Mouse (Mus musculus) MEL (cell line): ENCODE measurements around the gene Trmt1. TPM values are rescaled to one million over a fixed set of nuclear protein-coding genes. Genes with fewer than 3 reads are reported as not detected.
A peak's percentile ranks its signal among the peaks of the same experiment; 100 is the strongest.

Source experiments
- DNase-seq: peaks from one replicate; pipeline ENCODE4 v3.0.0; 2011; ENCODE audit warnings: low read depth, low spot score
- H3K27ac ChIP-seq: 2 replicates; pipeline ENCODE4 v1.5.1; 2012; ENCODE audit warnings: low read depth, mild to moderate bottlenecking, control low read depth, low read length, moderate library complexity; ENCODE audit not compliant: control insufficient read depth
- H3K27me3 ChIP-seq, 2 experiments: fragments of 150-350 bp in 1 of 2; sonication (generic) in 1 of 2; 2 replicates each; pipeline ENCODE4 v1.6.1; 2012; ENCODE audit warnings: low read length in 2 of 2, mild to moderate bottlenecking in 2 of 2, improper control_type of control experiment in 1 of 2, moderate library complexity in 1 of 2; ENCODE audit not compliant: insufficient read depth in 2 of 2, control insufficient read depth in 1 of 2
- H3K36me3 ChIP-seq, 2 experiments: 2 replicates each; pipeline ENCODE4 v1.6.1; 2012 to 2014; ENCODE audit warnings: low read length in 2 of 2, improper control_type of control experiment in 1 of 2, inconsistent platforms in 1 of 2, mild to moderate bottlenecking in 1 of 2; ENCODE audit not compliant: insufficient read depth in 2 of 2, control insufficient read depth in 1 of 2
- H3K4me1 ChIP-seq, 2 experiments: fragments of 150-350 bp in 1 of 2; sonication (generic) in 1 of 2; 2 replicates each; pipeline ENCODE4 v1.6.1; 2012; ENCODE audit warnings: low read length in 2 of 2, improper control_type of control experiment in 1 of 2, mild to moderate bottlenecking in 1 of 2; ENCODE audit not compliant: insufficient read depth in 2 of 2, control insufficient read depth in 1 of 2
- H3K4me3 ChIP-seq, 2 experiments: fragments of 150-350 bp in 1 of 2; sonication (generic) in 1 of 2; 2 replicates each; pipeline ENCODE4 v1.5.1; 2012; ENCODE audit warnings: low read depth in 2 of 2, low read length in 2 of 2, mild to moderate bottlenecking in 2 of 2, moderate library complexity in 2 of 2, control low read depth in 1 of 2, improper control_type of control experiment in 1 of 2; ENCODE audit not compliant: control insufficient read depth in 1 of 2, insufficient read depth in 1 of 2
- H3K79me2 ChIP-seq: 2 replicates; pipeline ENCODE4 v1.6.1; 2012; ENCODE audit warnings: mild to moderate bottlenecking, low read length, moderate library complexity; ENCODE audit not compliant: control insufficient read depth, poor library complexity, insufficient read depth
- H3K9ac ChIP-seq: 2 replicates; pipeline ENCODE4 v1.6.1; 2012; ENCODE audit warnings: low read depth, mild to moderate bottlenecking, control low read depth, low read length, moderate library complexity; ENCODE audit not compliant: control insufficient read depth, poor library complexity, severe bottlenecking
- H3K9me3 ChIP-seq: fragments of 150-350 bp; sonication (generic); replicated peaks from 2 replicates; pipeline ENCODE4 v1.6.1; 2012; ENCODE audit warnings: mild to moderate bottlenecking, low read length, improper control_type of control experiment, moderate library complexity; ENCODE audit not compliant: insufficient read depth
- BHLHE40 ChIP-seq: IDR thresholded peaks from 2 replicates; pipeline ENCODE4 v1.6.1; 2012; ENCODE audit warnings: low read depth, mild to moderate bottlenecking, inconsistent platforms, low read length, improper control_type of control experiment, borderline replicate concordance
- CHD1 ChIP-seq: IDR thresholded peaks from 2 replicates; pipeline ENCODE4 v1.6.1; 2012; ENCODE audit warnings: low read depth, mild to moderate bottlenecking, inconsistent platforms, low read length, improper control_type of control experiment
- CTCF ChIP-seq, 3 experiments: IDR thresholded peaks in 2 of 3; conservative IDR thresholded peaks in 1 of 3; 2 replicates each; pipeline ENCODE4 v1.5.1; 2011 to 2012; ENCODE audit warnings: low read length in 3 of 3, low read depth in 2 of 3, mild to moderate bottlenecking in 2 of 3, improper control_type of control experiment in 1 of 3, inconsistent platforms in 1 of 3, mixed read lengths in 1 of 3, moderate library complexity in 1 of 3; ENCODE audit not compliant: control insufficient read depth in 1 of 3, insufficient read depth in 1 of 3, poor library complexity in 1 of 3, severe bottlenecking in 1 of 3
- EP300 ChIP-seq, 2 experiments: IDR thresholded peaks; 2 replicates each; pipeline ENCODE4 v1.6.1; 2011; ENCODE audit warnings: improper control_type of control experiment in 2 of 2, low read length in 2 of 2, low read depth in 1 of 2, mild to moderate bottlenecking in 1 of 2
- ETS1 ChIP-seq: IDR thresholded peaks from 2 replicates; pipeline ENCODE4 v1.6.1; 2012; ENCODE audit warnings: low read depth, mild to moderate bottlenecking, inconsistent platforms, low read length, improper control_type of control experiment, moderate library complexity
- GABPA ChIP-seq: IDR thresholded peaks from 2 replicates; pipeline ENCODE4 v1.6.1; 2012; ENCODE audit warnings: low read depth, mild to moderate bottlenecking, inconsistent platforms, low read length, improper control_type of control experiment, moderate library complexity
- GATA1 ChIP-seq: IDR thresholded peaks from 2 replicates; pipeline ENCODE4 v1.6.1; 2011; ENCODE audit warnings: low read depth, low read length, improper control_type of control experiment
- HCFC1 ChIP-seq: IDR thresholded peaks from 2 replicates; pipeline ENCODE4 v1.6.1; 2012; ENCODE audit warnings: low read depth, mild to moderate bottlenecking, inconsistent platforms, low read length, improper control_type of control experiment, moderate library complexity
- JUND ChIP-seq: IDR thresholded peaks from 2 replicates; pipeline ENCODE4 v1.6.1; 2011; ENCODE audit warnings: low read depth, mild to moderate bottlenecking, improper control_type of control experiment, low read length
- KAT2A ChIP-seq: conservative IDR thresholded peaks from 2 replicates; pipeline ENCODE4 v1.6.1; 2012; ENCODE audit warnings: low read depth, low read length, improper control_type of control experiment, inconsistent platforms
- MAFK ChIP-seq: IDR thresholded peaks from 2 replicates; pipeline ENCODE4 v1.6.1; 2011; ENCODE audit warnings: low read depth, mild to moderate bottlenecking, low read length, improper control_type of control experiment, borderline replicate concordance
- MAX ChIP-seq: IDR thresholded peaks from 2 replicates; pipeline ENCODE4 v1.6.1; 2011; ENCODE audit warnings: low read length, improper control_type of control experiment
- MAZ ChIP-seq: IDR thresholded peaks from 2 replicates; pipeline ENCODE4 v1.6.1; 2012; ENCODE audit warnings: low read depth, mild to moderate bottlenecking, inconsistent platforms, low read length, improper control_type of control experiment
- MEF2A ChIP-seq: IDR thresholded peaks from 2 replicates; pipeline ENCODE4 v1.6.1; 2014; ENCODE audit warnings: low read depth, mild to moderate bottlenecking, inconsistent platforms, low read length, improper control_type of control experiment; ENCODE audit not compliant: poor library complexity, insufficient replicate concordance, severe bottlenecking; ENCODE audit errors: extremely low read depth
- MXI1 ChIP-seq: IDR thresholded peaks from 2 replicates; pipeline ENCODE4 v1.6.1; 2011; ENCODE audit warnings: mild to moderate bottlenecking, low read depth, low read length, improper control_type of control experiment
- MYB ChIP-seq: IDR thresholded peaks from 2 replicates; pipeline ENCODE4 v1.6.1; 2011; ENCODE audit warnings: mild to moderate bottlenecking, low read depth, low read length, improper control_type of control experiment
- MYC ChIP-seq: IDR thresholded peaks from 2 replicates; pipeline ENCODE4 v1.6.1; 2011; ENCODE audit warnings: low read depth, mild to moderate bottlenecking, low read length, improper control_type of control experiment, moderate library complexity
- NRF1 ChIP-seq: IDR thresholded peaks from 2 replicates; pipeline ENCODE4 v1.6.1; 2014; ENCODE audit warnings: low read depth, mild to moderate bottlenecking, inconsistent platforms, low read length, improper control_type of control experiment, moderate library complexity; ENCODE audit not compliant: poor library complexity, insufficient read depth, severe bottlenecking
- POLR2A ChIP-seq, 2 experiments: IDR thresholded peaks; 2 replicates each; pipeline ENCODE4 v1.6.1; 2011 to 2012; ENCODE audit warnings: low read length in 2 of 2, mild to moderate bottlenecking in 2 of 2, control low read depth in 1 of 2, improper control_type of control experiment in 1 of 2, low read depth in 1 of 2, moderate library complexity in 1 of 2; ENCODE audit not compliant: control insufficient read depth in 1 of 2, insufficient read depth in 1 of 2, poor library complexity in 1 of 2
- POLR2AphosphoS2 ChIP-seq: IDR thresholded peaks from 2 replicates; pipeline ENCODE4 v1.6.1; 2011; ENCODE audit warnings: low read length, improper control_type of control experiment
- POLR2AphosphoS5 ChIP-seq: IDR thresholded peaks from 2 replicates; pipeline ENCODE4 v1.6.1; 2012; ENCODE audit warnings: low read depth, borderline replicate concordance, mild to moderate bottlenecking, inconsistent platforms, low read length, moderate library complexity, mixed read lengths
- RAD21 ChIP-seq: IDR thresholded peaks from 2 replicates; pipeline ENCODE4 v1.6.1; 2011; ENCODE audit warnings: mild to moderate bottlenecking, low read depth, low read length, improper control_type of control experiment
- SIN3A ChIP-seq: IDR thresholded peaks from 2 replicates; pipeline ENCODE4 v1.6.1; 2012; ENCODE audit warnings: low read length, improper control_type of control experiment, inconsistent platforms
- TAL1 ChIP-seq: IDR thresholded peaks from 2 replicates; pipeline ENCODE4 v1.6.1; 2012; ENCODE audit warnings: mild to moderate bottlenecking, inconsistent platforms, low read length, moderate library complexity, mixed read lengths
- TBP ChIP-seq: IDR thresholded peaks from 2 replicates; pipeline ENCODE4 v1.8.0; 2011; ENCODE audit warnings: low read depth, low read length, improper control_type of control experiment
- UBTF ChIP-seq: IDR thresholded peaks from 2 replicates; pipeline ENCODE4 v1.6.1; 2012; ENCODE audit warnings: low read depth, mild to moderate bottlenecking, inconsistent platforms, low read length, improper control_type of control experiment, moderate library complexity, borderline replicate concordance; ENCODE audit not compliant: insufficient read depth
- USF1 ChIP-seq: IDR thresholded peaks from 2 replicates; pipeline ENCODE4 v1.6.1; 2014; ENCODE audit warnings: low read depth, mild to moderate bottlenecking, inconsistent platforms, low read length, improper control_type of control experiment, moderate library complexity
- USF2 ChIP-seq, 2 experiments: IDR thresholded peaks; 2 replicates each; pipeline ENCODE4 v1.6.1; 2011 to 2012; ENCODE audit warnings: improper control_type of control experiment in 2 of 2, low read length in 2 of 2, borderline replicate concordance in 1 of 2, inconsistent platforms in 1 of 2, low read depth in 1 of 2, mild to moderate bottlenecking in 1 of 2; ENCODE audit not compliant: insufficient read depth in 1 of 2
- ZC3H11A ChIP-seq: IDR thresholded peaks from 2 replicates; pipeline ENCODE4 v1.6.1; 2012; ENCODE audit warnings: low read depth, mild to moderate bottlenecking, inconsistent platforms, low read length, improper control_type of control experiment
- ZKSCAN1 ChIP-seq: IDR thresholded peaks from 2 replicates; pipeline ENCODE4 v1.6.1; 2012; ENCODE audit warnings: low read depth, mild to moderate bottlenecking, inconsistent platforms, low read length, improper control_type of control experiment, moderate library complexity
- ZMIZ1 ChIP-seq: IDR thresholded peaks from 2 replicates; pipeline ENCODE4 v1.6.1; 2012; ENCODE audit warnings: low read depth, mild to moderate bottlenecking, inconsistent platforms, low read length, improper control_type of control experiment, moderate library complexity
- ZNF384 ChIP-seq: IDR thresholded peaks from 2 replicates; pipeline ENCODE4 v1.6.1; 2012; ENCODE audit warnings: low read depth, mild to moderate bottlenecking, inconsistent platforms, low read length, improper control_type of control experiment
- polyA plus RNA-seq, 2 experiments: library from polyadenylated mRNA; stranded (reverse) in 1 of 2; unstranded in 1 of 2; fragments of >175 nt in 1 of 2; fragments of >200 nt in 1 of 2; gene quantifications; 2 replicates each; pipeline versions ENCODE4 v1.2.1 to v1.2.4; 2012; ENCODE audit warnings: low replicate concordance in 2 of 2, low read depth in 1 of 2; ENCODE audit not compliant: insufficient read length in 2 of 2, insufficient read depth in 1 of 2, missing spikeins in 1 of 2
- total RNA-seq: library from RNA; depleted of rRNA; stranded (reverse); fragments of 300-350 nt; gene quantifications from 2 replicates; pipeline ENCODE4 v1.2.3, GENCODE M21; 2012

Trmt1 gene
- total and polyA plus RNA-seq, 3 experiments = 183 to 221 TPM; not detected in 1

GRCm38 (mm10) chr8:84687705-84688100, 1.6 kb downstream of the Trmt1 start, which contains the start of gene Nacc1 (continued):
- no peak for TF ChIP-seq USF2 (IDR thresholded peaks at IDR 0.05; ENCODE audit: borderline replicate concordance in 1 of 2, insufficient read depth in 1 of 2, low read depth in 1 of 2, low read length in 2 of 2)

GRCm38 (mm10) chr8:84689091-84689915, 3.2 kb downstream of the Trmt1 start:
- Histone ChIP-seq H3K4me3 (peak overlapping the region; percentile 93 to 95), H3K27me3 (no peaks in the 10 kb centered on the region), H3K9me3 (no peaks in the 10 kb centered on the region), H3K27ac (peak overlapping the region; percentile 82), H3K36me3 (peaks cover 2 to 19% of the 10 kb centered on the region in 2 experiments), H3K79me2 (peaks cover 55% of the 10 kb centered on the region), H3K9ac (peak overlapping the region; percentile 96), H3K4me1 (peaks cover 0 to 15% of the 10 kb centered on the region in 2 experiments; a peak in 2 of 4 replicates)
- peak; percentile 96 for DNase-seq
- no peak for TF ChIP-seq MEF2A
- TF ChIP-seq MYC = peak; percentile 97
- TF ChIP-seq ZKSCAN1 = no peak
- peak; percentile 96 for TF ChIP-seq USF1
- peak; percentile 51 to 77; a peak in 2 of 4 replicates for TF ChIP-seq POLR2A (IDR thresholded peaks at IDR 0.05; ENCODE audit: control insufficient read depth in 1 of 2, insufficient read depth in 1 of 2, low read depth in 1 of 2, low read length in 2 of 2, poor library complexity in 1 of 2)
- no peak for TF ChIP-seq POLR2AphosphoS5
- no peak for TF ChIP-seq POLR2AphosphoS2
- TF ChIP-seq ZNF384 = no peak
- TF ChIP-seq RAD21 = no peak
- no peak for TF ChIP-seq GATA1
- peak; percentile 84 for TF ChIP-seq TBP
- TF ChIP-seq MXI1 = peak; percentile 100
- TF ChIP-seq BHLHE40 = no peak
- peak; percentile 63 to 85 for TF ChIP-seq USF2 (IDR thresholded peaks at IDR 0.05; ENCODE audit: borderline replicate concordance in 1 of 2, insufficient read depth in 1 of 2, low read depth in 1 of 2, low read length in 2 of 2)
- TF ChIP-seq EP300 (IDR thresholded peaks at IDR 0.05; ENCODE audit: low read depth in 1 of 2, low read length in 2 of 2) = 0 out of 4 replicates have a peak, but pooled peaks of 1 of the 2 experiments have one; percentile 6
- no peak for TF ChIP-seq GABPA
- TF ChIP-seq ETS1 = no peak
- peak; percentile 99 for TF ChIP-seq SIN3A
- no peak for TF ChIP-seq ZMIZ1
- no peak for TF ChIP-seq UBTF
- peak; percentile 95 for TF ChIP-seq HCFC1
- TF ChIP-seq MYB = no peak
- TF ChIP-seq NRF1 = peak; percentile 56; the same call in 1 of the 2 replicates
- no peak for TF ChIP-seq ZC3H11A
- no peak for TF ChIP-seq MAFK
- peak in 2 of 3 experiments; percentile 29 to 31; a peak in 3 of 6 replicates for TF ChIP-seq CTCF (IDR thresholded peaks at IDR 0.05 in 2 of 3, conservative IDR thresholded peaks at IDR 0.05 in 1 of 3; ENCODE audit: control insufficient read depth in 1 of 3, insufficient read depth in 1 of 3, low read depth in 2 of 3, low read length in 3 of 3, poor library complexity in 1 of 3, severe bottlenecking in 1 of 3)
- peak; percentile 90 for TF ChIP-seq MAX
- TF ChIP-seq MAZ = no peak
- TF ChIP-seq CHD1 = no peak
- no peak for TF ChIP-seq TAL1
- TF ChIP-seq JUND = no peak
- peak; percentile 74; the same call in 1 of the 2 replicates for TF ChIP-seq KAT2A
